Mouse (Mus musculus): ENCODE results near the gene Yars. TPM values are rescaled to one million over a fixed set of nuclear protein-coding genes. Genes with fewer than 3 reads are reported as not detected.

Gene Yars
- total RNA-seq (2021), result 10 to 100 TPM; 31.7 to 34.2 TPM
- long read RNA-seq, experiment 1, transcript Yars-201 (13 exons, 2,909 nt), result major isoform, 21 of 27 reads
- long read RNA-seq, experiment 1, partial matches to known transcripts, result 1 of 27 reads
- long read RNA-seq, experiment 1, other reads (novel, unspliced or antisense), result 5 of 27 reads
- long read RNA-seq, experiment 2, transcript Yars-201 (13 exons, 2,909 nt), result major isoform, 60 of 71 reads
- long read RNA-seq, experiment 2, partial matches to known transcripts, result 8 of 71 reads
- long read RNA-seq, experiment 2, other reads (novel, unspliced or antisense), result 1 of 71 reads

- DNase-seq, result peak; percentile 97
Observed at GRCm38 (mm10) chr4:129189542-129190519, at the start of gene Yars, which contains the start of gene S100pbp. Gene Yars (plus strand): TSS chr4:129189760. Gene S100pbp (minus strand): TSS chr4:129189727.

GRCm38 (mm10) chr4:129140808-129141207, 48.8 kb upstream of the Yars start:
- DNase-seq, result no peak

GRCm38 (mm10) chr4:129141560-129142438, 47.8 kb upstream of the Yars start:
- DNase-seq, result peak; percentile 51

- DNase-seq, result no peak
Observed at GRCm38 (mm10) chr4:129142439-129143045, 47.0 kb upstream of the Yars start.

DNA sequence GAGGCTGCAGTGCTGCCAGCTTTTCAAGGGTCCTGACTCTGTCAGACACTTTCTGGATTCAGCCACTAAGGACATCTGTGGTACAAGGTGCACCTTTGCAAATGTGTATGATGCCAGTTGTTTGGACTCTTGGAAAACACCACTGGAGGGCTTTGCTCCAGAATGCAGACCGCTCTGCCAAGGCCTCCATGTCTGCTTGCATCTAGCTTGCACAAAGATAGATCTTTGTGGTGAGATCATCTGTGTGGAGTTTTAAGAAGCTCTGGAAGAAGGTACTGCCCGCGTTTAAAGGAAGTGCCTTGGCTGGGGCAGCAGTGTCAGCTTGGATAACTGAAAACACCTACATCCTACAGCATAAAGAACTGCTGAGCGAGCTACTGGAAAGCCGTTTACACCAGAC, 46.1 kb upstream of the Yars start:
- no peak for DNase-seq

DNA sequence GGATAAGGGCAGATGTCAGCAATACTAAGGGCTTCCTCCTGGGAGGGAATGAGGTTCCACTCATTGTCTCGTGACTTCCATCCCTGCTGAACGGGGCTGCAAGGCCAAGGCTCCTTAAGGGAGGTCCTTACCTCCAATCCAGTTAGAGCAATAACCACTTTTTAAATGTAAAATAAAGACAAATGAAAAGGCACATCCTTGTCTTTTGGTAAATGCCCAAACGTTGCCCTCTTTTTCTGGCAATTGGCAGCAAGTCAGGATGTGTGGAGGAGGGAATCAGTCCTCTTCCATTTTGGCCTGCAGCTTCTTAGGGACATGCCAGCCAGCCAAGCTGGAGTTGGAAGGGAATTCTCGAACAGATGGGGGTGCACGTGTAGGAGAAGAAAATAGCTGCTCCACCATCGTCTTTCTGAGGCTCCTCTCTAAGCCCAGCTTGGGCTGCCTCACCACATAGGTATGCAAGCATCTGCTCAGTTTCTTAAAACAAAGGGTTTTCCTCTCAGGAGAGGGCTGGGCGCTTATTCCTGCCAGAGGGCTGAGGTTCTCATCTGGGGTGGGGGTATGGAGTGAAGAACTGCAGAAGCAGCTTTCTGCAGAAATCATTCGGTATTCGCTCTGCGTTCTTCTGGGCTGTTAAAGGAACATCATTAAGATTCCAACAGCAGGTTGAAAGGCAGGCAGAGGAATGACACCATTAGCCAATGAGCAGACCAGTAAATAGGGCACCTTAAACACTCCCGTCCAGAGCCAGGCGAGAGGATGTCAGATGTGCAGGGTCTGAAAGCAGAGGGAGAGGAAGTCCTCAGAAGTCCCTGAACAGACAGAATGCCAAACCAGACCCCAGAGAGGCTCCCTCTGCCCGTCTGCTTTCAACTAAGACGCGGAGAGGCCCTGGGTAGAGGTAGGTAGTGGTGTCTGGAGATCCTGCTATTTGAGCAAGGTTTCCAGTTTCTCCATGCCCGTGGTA, 44.9 kb upstream of the Yars start:
- DNase-seq, result no peak

GRCm38 (mm10) chr4:129145411-129145810, 44.1 kb upstream of the Yars start:
- DNase-seq, result no peak

- no peak for DNase-seq
Observed at GRCm38 (mm10) chr4:129145943-129146342, 43.6 kb upstream of the Yars start.

DNA sequence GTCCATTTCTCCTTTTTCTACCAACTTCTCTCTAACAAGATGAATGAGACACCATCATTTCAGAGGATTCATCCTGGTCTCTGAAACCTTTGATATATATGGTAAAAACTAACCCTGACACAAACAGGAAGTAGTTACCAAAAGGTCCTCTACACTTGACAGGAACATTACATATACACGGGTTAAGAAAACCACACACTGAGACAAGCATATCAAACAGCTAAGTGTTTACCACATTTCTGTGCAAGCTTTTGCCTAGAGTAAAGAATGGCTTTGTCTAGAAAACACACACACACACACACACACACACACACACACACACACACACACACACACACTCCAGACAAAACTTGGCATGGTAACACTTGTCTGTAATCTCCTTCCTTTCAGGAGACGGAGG, 43.2 kb upstream of the Yars start:
- DNase-seq, result no peak

GRCm38 (mm10) chr4:129147552-129148103, 41.9 kb upstream of the Yars start:
- no peak for DNase-seq

GRCm38 (mm10) chr4:129149321-129149720, 40.2 kb upstream of the Yars start:
- DNase-seq, result no peak

- no peak for DNase-seq
Observed at GRCm38 (mm10) chr4:129151276-129151811, 38.2 kb upstream of the Yars start.

DNA sequence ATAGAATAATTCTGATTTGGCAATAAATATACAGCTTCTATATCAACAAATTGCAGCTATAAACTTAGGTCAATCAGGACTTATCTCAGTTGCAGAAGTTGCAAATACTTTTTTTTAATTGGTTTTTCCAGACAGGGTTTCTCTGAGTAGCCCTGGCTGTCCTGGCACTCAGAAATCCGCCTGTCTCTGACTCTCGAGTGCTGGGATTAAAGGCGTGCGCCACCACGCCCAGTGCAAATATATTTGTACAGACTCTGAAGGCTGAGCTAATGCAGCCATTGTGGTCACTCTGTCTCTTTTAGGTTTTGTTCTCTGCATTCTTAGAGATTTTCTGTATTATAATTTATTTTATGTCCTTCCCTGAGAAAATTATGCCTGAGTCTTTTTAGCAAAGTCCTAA, 32.0 kb upstream of the Yars start:
- no peak for DNase-seq

DNA sequence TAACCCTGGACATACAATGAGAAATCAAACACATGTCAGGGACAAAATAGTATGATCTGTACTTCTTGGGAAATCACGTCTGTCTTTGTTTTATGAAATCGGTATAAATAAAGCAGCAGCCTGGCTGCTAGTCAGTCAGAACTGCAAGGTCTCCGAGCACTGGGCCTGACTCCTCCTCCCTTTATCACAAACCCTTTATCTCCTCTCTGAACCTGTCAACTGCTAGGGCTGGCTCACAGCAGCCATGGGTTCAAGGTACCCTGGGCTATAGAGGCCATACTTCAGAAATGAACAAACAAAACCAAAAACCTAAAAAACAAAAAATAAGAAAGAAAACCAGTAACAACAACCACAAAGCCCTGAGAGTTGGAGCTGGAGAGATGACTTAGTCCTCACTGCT, 31.0 kb upstream of the Yars start:
- DNase-seq, result no peak

DNA sequence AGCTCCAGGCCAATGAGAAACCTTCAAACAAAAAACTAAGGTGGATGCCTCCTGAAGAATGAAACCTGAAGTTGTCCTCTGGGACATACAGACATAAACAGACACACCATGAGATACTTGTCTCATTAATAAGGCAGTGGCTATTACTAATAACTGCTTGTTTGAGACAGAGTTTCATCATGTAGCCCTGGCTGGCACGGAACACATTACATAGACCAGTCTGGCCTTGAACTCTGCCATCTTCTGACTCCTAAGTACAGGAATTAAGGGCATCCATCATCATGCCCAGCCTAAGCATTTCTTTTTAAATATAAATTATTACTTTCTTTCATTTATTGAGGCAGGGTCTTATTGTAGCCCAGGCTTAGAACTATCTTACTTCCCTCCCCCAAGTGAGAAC, 28.5 kb upstream of the Yars start:
- no peak for DNase-seq

DNA sequence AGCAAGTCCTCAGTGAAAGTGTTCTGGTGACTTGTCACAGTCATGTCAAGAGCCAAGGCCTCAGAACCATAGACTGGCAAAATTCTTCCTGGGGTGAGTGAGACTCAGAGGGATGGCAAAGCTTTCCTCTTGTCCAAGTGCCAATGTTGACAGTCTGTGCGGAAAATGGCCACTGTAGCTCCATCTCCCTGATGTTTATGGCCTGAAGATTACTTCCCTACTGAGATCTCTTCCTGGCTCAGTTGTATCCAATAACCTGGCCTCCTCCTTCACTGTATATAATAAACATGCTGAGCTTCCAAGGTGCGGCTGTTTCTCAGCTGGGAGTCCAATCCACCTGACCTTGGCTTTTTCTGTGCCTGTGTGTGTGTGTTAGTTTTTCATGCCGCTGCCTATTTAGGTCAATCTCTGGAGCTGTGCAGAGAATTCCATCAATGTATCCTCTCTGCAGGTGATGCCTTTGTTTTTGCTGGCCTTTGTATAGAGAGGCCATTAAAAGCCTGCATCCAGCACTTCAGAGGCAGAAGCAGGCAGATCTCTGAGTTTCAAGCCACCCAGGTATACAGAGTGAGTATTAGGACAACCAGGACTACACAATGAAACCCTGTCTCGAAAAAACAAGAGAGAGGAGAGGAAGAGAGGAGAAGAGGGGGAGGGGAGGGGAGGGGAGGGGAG, 27.8 kb upstream of the Yars start:
- DNase-seq, result no peak

DNA sequence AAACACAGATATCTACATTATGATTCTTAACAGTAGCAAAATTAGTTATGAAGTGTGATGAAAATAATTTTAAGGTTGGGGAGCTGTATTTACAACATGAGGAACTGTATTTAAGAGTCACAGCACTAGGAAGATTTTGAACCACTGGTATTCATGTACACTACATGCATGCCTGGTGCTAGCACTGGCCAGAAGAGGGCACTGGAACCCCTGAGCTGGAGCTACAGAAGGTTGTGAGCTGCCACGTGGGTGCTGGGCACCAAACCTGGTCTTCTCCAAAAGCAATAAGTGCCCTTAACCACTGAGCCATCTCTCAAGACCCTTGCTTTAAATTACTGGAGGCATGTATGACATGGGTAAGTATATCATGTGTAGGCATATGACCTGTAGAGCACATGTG, 17.0 kb upstream of the Yars start:
- DNase-seq, result no peak

DNA sequence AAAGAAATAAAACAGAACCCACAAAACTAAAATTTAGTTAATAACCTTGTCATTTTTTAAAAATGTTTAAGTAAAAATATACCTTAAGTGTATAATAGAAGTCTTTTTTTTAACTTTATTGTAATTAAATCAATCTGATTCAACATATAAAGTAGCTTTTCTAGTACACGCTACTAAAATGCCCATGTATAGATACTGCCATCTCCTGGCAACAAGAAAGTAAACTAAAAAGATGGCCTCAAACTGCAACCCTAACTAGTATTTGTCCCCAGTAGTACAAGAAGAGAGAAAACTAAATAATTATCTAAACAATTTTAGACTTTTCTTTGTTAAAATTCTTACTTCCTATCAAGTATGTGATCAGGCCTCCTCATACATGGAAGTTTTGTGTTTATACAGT, 10.0 kb upstream of the Yars start:
- DNase-seq, result no peak

- no peak for DNase-seq
Observed at GRCm38 (mm10) chr4:129188041-129188659, 1.4 kb upstream of the Yars start.
